Mouse (Mus musculus) bone marrow macrophage, adult 2 months (primary cell): ENCODE data around the gene Ttc7b.

ENCODE experiments used
- CTCF ChIP-seq: IDR thresholded peaks from 2 replicates; pipeline ENCODE4 v1.5.1; 2012; ENCODE audit warnings: low read depth, mild to moderate bottlenecking, low read length, moderate library complexity
- POLR2A ChIP-seq: IDR thresholded peaks from 2 replicates; pipeline ENCODE4 v1.6.1; 2012; ENCODE audit warnings: mild to moderate bottlenecking, low read depth, low read length, borderline replicate concordance

DNA sequence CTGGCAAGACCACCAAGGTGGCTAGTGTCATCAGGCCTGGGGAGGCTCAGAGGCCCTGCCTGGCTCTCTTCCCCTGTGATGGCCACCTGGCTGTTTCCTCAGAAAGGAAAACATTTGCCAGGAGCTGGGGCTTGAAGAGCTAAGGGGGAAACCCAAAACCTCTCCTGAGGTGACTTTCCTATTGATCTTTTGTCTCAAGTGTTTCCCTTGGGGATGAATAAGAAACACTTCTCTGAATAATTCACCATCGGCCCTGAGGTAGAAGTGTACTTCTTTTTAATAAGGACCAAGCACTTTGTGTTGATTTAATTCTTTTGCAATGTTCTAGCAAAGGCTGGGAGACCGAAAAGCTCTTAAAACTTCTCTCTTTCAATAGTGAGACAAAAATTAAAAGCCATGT is 197.0 kb downstream of the Ttc7b start:
- TF ChIP-seq CTCF (no peak), POLR2A (no peak)
